Mouse (Mus musculus): ENCODE measurements around the gene Gm44511. TPM values are rescaled to one million over a fixed set of nuclear protein-coding genes. Genes with fewer than 3 reads are reported as not detected.

The Gm44511 gene
- polyA plus RNA-seq, 1 experiment from 2014 or later, result not detected

DNA sequence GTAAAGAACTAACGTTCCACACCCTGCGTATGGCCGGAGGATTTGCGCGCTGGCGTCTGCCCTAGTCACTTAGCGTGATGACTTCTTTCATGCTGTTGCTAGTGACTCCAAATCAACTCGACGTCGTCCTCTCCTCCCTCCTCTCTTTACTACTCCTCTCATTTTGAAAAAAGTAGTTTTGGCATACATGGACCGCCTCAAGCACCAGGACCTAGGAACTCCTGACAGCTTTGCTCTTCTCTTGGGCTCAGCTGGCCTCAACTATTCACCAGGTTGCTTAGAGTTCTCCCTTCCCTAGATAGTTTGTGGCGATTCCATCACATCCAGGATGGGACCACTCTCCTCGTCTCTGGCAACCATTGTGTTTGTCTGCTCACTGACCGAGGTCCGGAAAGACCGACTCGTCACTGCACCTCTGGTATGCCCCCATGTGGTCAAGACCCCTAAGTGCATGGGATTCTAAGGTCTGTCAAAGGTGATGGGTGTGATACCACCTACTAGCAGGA is 13.2 kb upstream of the Gm44511 start:
- under 1% methylated on average over 17 of the region's 17 CpGs for WGBS
- Histone ChIP-seq H3K27me3 (replicated peaks) (no peaks in the 10 kb centered on the region), H3K9me3 (no peaks in the 10 kb centered on the region), H3K27ac (peak overlapping the region; percentile 91), H3K9ac (peak overlapping the region; percentile 65), H3K4me3 (peak overlapping the region; percentile 89), H3K36me3 (replicated peaks) (no peaks in the 10 kb centered on the region), H3K4me1 (peaks cover 27% of the 10 kb centered on the region), H3K4me2 (peak overlapping the region; percentile 62)
- ATAC-seq (replicated peaks), result peak; percentile 0; the same call in 1 of the 2 replicates

DNA sequence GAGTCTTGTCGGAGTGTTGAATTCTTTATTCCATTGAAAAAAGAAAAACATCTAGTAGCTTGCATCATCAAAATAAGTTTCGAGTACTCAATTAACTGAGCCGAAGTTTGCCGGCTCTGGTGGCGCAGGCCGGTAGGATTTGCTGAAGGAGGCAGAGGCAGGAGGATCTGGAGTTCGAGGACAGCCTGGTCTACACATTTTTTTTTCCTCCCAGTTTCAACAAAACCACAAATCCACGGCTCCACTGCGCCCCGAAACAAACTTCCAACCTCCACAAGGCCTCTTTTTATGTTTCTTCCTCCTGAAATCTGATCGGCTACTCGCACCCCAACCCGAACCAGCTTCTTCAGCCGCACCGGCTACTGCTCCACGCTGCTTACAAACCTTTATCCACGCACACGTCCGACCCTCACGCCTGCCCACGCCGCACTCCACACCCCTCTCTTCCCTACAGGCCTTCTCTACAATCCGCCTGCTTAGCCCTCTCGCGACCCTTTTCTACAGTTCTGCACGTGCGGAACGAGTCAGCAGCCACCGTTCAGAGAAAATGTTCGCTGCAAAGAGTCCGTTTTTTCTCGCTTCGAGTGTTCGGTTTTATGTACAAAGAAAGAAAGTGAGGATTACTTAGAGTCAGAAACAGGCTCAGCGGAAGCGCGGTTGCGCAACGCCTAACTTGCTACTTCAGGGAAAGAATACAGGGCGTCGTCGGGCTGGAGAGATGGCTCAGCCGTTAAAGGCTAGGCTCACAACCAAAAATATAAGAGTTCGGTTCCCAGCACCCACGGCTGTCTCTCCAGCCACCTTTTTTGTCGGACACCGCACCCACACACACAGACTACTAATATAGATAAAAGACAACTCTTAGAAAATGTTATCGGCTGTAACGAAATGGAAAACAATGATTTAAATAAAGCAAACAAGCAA is 12.5 kb upstream of the Gm44511 start:
- Histone ChIP-seq H3K27ac (peak overlapping the region; percentile 91), H3K4me2 (peak overlapping the region; percentile 62), H3K27me3 (replicated peaks) (no peaks in the 10 kb centered on the region), H3K9me3 (no peaks in the 10 kb centered on the region), H3K4me3 (peak overlapping the region; percentile 89), H3K36me3 (replicated peaks) (no peaks in the 10 kb centered on the region), H3K4me1 (peaks cover 22% of the 10 kb centered on the region), H3K9ac (peak overlapping the region; percentile 65)
- ATAC-seq (replicated peaks), result peak; percentile 71
- WGBS, result under 1% methylated on average over 49 of the region's 49 CpGs

DNA sequence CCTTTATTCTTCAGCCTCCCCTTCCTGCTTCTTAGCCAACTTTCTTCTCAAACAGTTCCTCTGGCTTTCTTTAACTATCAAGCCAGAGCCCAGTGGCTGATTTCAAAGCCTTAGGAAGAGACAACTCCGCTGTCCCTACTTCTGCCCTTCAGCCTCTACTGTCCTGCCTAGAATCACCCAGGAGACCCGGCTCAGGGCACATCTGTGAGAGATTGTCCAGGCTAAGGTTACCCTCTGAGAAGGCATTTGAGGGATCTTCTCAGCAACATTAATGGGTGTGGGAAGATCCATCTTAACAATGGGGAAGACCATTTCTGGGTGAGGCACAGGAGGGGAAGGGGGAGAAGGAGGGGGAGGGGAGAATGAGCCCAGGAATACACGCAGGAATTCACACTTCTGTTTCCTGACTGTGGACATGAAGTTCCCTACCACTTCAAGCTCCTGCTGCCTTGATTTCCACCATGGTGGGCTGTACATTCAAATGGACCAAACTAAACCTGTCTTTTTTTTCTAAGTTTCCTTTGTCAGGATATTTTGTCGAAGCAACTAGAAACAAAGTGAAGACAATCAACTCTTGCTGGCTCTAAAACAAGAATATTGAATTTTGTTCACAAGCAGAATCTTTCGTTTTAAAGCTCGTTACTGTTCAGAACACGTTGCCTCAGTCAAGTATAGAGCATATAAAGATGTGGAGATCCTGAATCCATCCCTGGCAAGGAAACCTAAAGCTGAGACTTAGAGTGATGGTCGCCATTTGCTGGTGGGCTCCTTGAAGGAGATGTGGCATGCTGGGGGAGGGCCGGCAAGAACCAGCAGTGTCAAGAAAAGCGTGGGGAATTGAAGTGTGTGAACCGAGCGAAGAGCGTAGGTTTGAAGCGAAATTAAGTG is 11.6 kb upstream of the Gm44511 start:
- ATAC-seq (replicated peaks), result peak; percentile 48
- H3K27ac ChIP-seq, result peak overlapping the region; percentile 91
- peak overlapping the region; percentile 65 for H3K9ac ChIP-seq
- H3K27me3 ChIP-seq (replicated peaks), result no peaks in the 10 kb centered on the region
- H3K4me3 ChIP-seq, result peak overlapping the region; percentile 89
- no peaks in the 10 kb centered on the region for H3K36me3 ChIP-seq (replicated peaks)
- peak overlapping the region; percentile 62 for H3K4me2 ChIP-seq
- H3K4me1 ChIP-seq, result peaks cover 22% of the 10 kb centered on the region
- no peaks in the 10 kb centered on the region for H3K9me3 ChIP-seq
- 2% methylated on average over 14 of the region's 14 CpGs for WGBS

DNA sequence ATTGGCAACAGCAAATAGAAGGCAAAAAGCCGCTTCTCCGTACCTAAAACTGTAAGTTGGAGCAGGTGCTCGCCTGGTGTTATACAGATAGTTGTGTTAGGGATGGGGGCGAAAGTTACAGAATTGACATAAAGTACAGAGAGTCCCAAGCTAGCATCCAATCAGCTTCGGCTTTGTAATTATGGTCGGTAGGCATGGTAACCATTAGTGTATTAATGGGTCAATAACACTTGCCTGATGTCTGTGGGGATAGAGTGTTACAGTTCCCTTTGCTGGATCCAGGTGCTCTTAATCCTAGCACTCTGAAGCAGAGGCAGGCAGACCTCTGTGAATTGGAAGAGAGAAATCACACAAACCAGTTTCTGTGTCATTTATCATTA is 10.8 kb upstream of the Gm44511 start:
- 88% methylated on average over 6 of the region's 6 CpGs for WGBS
- no peak overlapping the region for H3K9ac ChIP-seq

DNA sequence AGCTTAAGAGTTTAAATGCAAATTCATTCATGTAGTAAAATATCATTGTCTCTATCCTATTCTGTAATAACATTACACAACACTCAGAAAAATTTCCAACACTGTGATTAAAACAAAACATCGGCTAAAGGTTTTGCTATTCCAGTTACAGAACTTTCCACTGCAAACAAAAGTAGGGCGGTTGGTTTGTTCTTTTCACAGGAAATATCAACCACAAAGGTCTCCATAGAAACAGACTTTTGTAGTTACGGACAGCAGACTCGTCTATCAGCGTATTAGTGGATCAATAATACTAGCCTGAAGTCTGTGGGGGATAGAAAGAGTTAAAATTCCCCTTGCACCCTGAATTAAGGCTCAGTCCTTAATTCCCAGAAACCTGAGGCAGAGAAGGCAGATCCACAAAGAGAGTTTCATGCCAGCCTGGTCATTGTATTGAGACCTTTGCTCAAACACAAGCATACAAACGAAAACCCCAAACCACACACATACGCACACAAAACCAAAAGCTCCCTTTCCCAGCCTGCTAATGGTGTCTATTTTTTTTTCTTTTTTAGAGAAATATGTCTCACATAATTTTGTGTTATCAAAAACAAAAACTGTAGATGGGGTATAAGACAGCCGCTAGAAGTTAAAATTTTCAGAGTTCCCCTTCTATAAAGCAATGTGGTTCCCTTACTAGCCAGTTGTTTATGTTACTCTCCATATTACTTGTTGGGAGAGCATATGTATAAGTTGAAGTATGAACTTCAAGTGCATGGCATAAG is 10.3 kb upstream of the Gm44511 start:
- Histone ChIP-seq H3K4me1 (peaks cover 15% of the 10 kb centered on the region), H3K27ac (no peak overlapping the region), H3K27me3 (replicated peaks) (no peaks in the 10 kb centered on the region), H3K9me3 (no peaks in the 10 kb centered on the region), H3K4me2 (no peak overlapping the region), H3K4me3 (peak overlapping the region; percentile 89; the same call in 1 of the 2 replicates), H3K36me3 (replicated peaks) (no peaks in the 10 kb centered on the region), H3K9ac (no peak overlapping the region)
- WGBS, result 70% methylated on average over 8 of the region's 8 CpGs
- no peak for ATAC-seq (replicated peaks)

More for the DNA sequence above, 10.8 kb upstream of the Gm44511 start:
- no peak for ATAC-seq (replicated peaks)
- peak overlapping the region; percentile 62 for H3K4me2 ChIP-seq
- H3K9me3 ChIP-seq, result no peaks in the 10 kb centered on the region
- no peaks in the 10 kb centered on the region for H3K36me3 ChIP-seq (replicated peaks)
- H3K4me3 ChIP-seq, result peak overlapping the region; percentile 89
- no peaks in the 10 kb centered on the region for H3K27me3 ChIP-seq (replicated peaks)
- peak overlapping the region; percentile 91 for H3K27ac ChIP-seq
- H3K4me1 ChIP-seq, result peaks cover 20% of the 10 kb centered on the region

DNA sequence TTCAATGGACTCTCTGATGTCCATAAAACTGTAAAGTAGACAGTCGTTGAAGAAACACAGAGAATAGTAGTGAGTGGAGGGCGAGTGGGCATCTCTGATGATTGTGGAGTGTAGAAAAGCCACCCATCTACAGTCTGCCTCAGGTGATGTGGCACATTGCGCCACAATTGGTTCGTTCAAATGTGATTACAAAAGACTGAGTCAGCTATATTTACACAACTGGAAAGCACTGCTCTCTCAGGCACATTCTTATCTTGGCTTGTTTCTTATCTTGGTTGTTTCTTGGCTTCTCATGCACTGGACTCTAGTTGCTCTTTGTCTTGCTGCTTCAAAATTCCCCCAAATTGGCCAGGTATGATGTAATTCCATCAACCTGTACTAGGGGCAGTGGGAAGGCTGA is 9.5 kb upstream of the Gm44511 start:
- no peak overlapping the region for H3K27ac ChIP-seq
- peaks cover 15% of the 10 kb centered on the region for H3K4me1 ChIP-seq
- H3K9ac ChIP-seq, result no peak overlapping the region
- H3K4me3 ChIP-seq, result no peak overlapping the region
- 88% methylated on average over 4 of the region's 4 CpGs for WGBS
- no peaks in the 10 kb centered on the region for H3K27me3 ChIP-seq (replicated peaks)
- no peaks in the 10 kb centered on the region for H3K36me3 ChIP-seq (replicated peaks)
- no peak for ATAC-seq (replicated peaks)
- no peak overlapping the region for H3K4me2 ChIP-seq
- no peaks in the 10 kb centered on the region for H3K9me3 ChIP-seq

DNA sequence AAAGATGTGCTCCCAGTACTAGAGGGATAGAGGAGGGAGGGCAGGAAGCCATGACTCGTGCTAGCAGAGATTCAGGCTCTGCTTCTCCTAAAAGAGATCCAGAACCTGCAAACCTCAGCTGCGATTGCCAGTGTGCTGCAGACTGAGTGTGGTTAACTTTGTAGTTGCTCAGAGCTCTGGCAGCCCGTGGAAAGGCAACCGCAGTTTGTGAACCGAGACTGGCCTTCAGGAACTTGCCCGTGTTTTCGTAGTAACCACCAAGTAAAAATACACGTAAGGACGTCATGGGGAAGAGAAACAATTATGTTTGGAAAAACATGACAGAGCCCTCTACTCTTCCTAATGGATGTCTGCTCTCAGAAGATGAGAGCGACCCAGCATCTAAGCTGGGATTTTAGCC is 6.9 kb upstream of the Gm44511 start:
- H3K4me2 ChIP-seq, result no peak overlapping the region
- no peaks in the 10 kb centered on the region for H3K36me3 ChIP-seq (replicated peaks)
- 82% methylated on average over 10 of the region's 10 CpGs for WGBS
- no peaks in the 10 kb centered on the region for H3K27me3 ChIP-seq (replicated peaks)
- no peak overlapping the region for H3K9ac ChIP-seq
- no peak for ATAC-seq (replicated peaks)
- peaks cover 8% of the 10 kb centered on the region; the same call in 1 of the 2 replicates for H3K4me1 ChIP-seq
- no peak overlapping the region for H3K27ac ChIP-seq
- H3K9me3 ChIP-seq, result no peaks in the 10 kb centered on the region
- H3K4me3 ChIP-seq, result no peak overlapping the region

DNA sequence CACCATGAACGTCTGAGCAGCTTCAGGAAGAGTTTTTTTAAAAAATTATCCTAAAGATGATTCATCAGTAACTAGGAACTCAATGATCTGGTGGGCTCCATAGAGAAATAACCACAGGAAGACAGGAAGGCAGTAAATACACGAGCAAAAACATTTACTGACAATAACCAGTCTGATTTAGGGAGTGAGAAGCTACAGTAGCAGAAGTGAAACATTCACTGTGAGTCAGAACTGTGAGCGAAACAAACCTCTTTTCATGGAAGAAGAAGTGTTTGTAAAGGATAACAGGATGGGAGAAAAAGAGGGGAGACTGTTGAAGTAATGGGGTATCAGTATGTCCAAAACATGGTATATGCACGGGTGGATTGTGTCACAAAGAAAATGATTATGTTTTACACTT is 3.7 kb upstream of the Gm44511 start:
- no peak overlapping the region for H3K4me2 ChIP-seq
- no peaks in the 10 kb centered on the region for H3K36me3 ChIP-seq (replicated peaks)
- no peak overlapping the region for H3K27ac ChIP-seq
- H3K4me1 ChIP-seq, result no peaks in the 10 kb centered on the region
- no peaks in the 10 kb centered on the region for H3K27me3 ChIP-seq (replicated peaks)
- no peak overlapping the region for H3K9ac ChIP-seq
- WGBS, result 74% methylated on average over 4 of the region's 4 CpGs
- no peak overlapping the region for H3K4me3 ChIP-seq
- no peaks in the 10 kb centered on the region for H3K9me3 ChIP-seq
- no peak for ATAC-seq (replicated peaks)

DNA sequence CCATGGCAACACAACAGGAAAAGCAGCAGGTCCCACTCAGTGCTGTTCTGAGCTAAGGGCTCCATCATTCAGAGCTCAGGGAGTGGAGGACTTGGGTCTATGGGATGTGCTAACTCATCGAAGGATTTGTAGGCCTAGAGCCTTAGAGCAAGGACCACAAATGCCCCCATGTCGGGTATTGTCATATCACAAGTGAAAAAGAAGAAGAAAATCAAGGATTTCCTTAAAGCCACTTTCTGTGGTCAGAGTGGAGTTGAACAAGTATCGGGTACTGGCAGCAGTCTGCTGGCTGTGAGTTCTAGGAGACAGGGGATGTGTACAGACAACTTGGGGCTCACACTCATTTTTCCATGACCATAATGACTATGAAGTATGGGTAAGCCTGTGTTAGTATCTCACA is 666 bp upstream of the Gm44511 start:
- Histone ChIP-seq H3K4me3 (no peak overlapping the region), H3K27ac (no peak overlapping the region), H3K9me3 (no peaks in the 10 kb centered on the region), H3K4me2 (no peak overlapping the region), H3K4me1 (no peaks in the 10 kb centered on the region), H3K36me3 (replicated peaks) (no peaks in the 10 kb centered on the region), H3K9ac (no peak overlapping the region), H3K27me3 (replicated peaks) (no peaks in the 10 kb centered on the region)
- no peak for ATAC-seq (replicated peaks)
- 81% methylated on average over 3 of the region's 3 CpGs for WGBS

DNA sequence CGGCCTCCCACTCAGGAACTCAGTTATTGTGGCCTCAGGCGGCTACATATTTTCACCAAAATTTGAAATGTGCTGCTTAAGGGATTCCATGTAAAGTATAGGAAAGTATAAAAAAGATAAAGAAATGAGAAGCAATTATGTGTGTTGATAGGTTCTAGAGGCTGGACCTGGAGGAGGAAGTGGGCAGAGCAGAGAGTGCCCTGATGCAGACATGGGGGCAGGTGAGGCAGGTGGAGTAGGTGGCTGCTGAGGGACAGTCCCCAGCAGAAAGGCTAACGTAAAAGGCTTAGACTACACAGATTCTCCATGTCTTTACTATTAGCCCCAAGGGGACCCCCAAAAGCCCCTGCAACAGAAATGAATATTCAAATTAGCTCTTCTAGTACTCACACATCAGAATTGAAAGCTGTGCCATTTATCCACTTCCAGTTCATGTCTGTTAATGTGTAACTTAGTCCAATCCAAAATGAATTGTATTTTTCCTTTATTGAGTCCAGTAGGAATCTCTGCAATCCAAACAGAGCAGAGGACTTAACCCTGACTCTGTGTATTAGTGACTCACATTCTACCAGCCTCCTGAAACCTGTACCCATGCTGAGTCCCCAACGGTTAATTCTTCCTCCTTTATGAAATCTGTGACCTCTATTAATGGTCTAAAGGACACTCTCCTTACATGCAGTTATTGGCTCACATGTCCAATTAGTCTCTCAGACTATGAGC is 7.9 kb downstream of the Gm44511 start:
- H3K36me3 ChIP-seq (replicated peaks), result no peaks in the 10 kb centered on the region
- WGBS, result 76% methylated on average over 4 of the region's 4 CpGs
- no peak for ATAC-seq (replicated peaks)
- H3K4me2 ChIP-seq, result no peak overlapping the region
- no peak overlapping the region for H3K27ac ChIP-seq
- H3K27me3 ChIP-seq (replicated peaks), result no peaks in the 10 kb centered on the region
- no peak overlapping the region for H3K9ac ChIP-seq
- H3K4me1 ChIP-seq, result no peaks in the 10 kb centered on the region
- H3K4me3 ChIP-seq, result no peak overlapping the region
- H3K9me3 ChIP-seq, result no peaks in the 10 kb centered on the region

DNA sequence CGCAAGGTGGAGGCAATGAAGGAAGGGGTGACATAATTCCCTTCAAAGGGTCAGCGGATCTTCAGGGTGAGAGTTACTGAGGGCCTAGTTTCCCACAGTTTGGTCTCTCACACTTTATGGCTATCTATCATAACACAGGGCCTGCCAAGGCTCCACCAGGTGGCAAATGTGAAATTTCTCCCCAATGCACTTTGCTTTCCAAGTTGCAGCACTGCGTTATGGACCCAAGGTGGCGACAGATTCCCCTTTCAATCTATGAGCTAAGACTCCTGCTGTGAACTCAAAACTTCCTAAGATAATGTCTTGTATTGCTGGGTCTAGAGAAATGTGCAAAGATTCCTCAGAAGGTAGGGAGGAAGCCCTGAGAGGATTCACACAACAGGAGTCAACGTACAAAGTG is 17.6 kb downstream of the Gm44511 start:
- ATAC-seq (replicated peaks), result no peak
- no peak overlapping the region for H3K9ac ChIP-seq
- H3K27ac ChIP-seq, result no peak overlapping the region
- no peaks in the 10 kb centered on the region for H3K36me3 ChIP-seq (replicated peaks)
- H3K4me3 ChIP-seq, result no peak overlapping the region
- no peaks in the 10 kb centered on the region for H3K4me1 ChIP-seq
- 93% methylated on average over 5 of the region's 5 CpGs for WGBS
- no peak overlapping the region for H3K4me2 ChIP-seq
- H3K9me3 ChIP-seq, result no peaks in the 10 kb centered on the region
- no peaks in the 10 kb centered on the region for H3K27me3 ChIP-seq (replicated peaks)

Measured in midbrain, embryonic 15.5 days (tissue).